Mouse (Mus musculus) erythroblast, embryonic 14.5 days (primary cell): ENCODE data around the gene Lrch1.

ENCODE experiments used
- GATA1 ChIP-seq: IDR thresholded peaks from 2 replicates; pipeline ENCODE4 v1.6.1; 2012; ENCODE audit warnings: low read length, inconsistent platforms, mixed read lengths
- TAL1 ChIP-seq: IDR thresholded peaks from 3 replicates; pipeline ENCODE4 v1.6.1; 2012; ENCODE audit warnings: low read length, inconsistent platforms, mixed read lengths

GRCm38 (mm10) chr14:74883204-74883603, 64.5 kb downstream of the Lrch1 start:
- TF ChIP-seq TAL1, result no peak
- no peak for TF ChIP-seq GATA1
